ENCODE assay signal across 23 mouse cellular contexts in genomic region chr8:13609971-13610370, GRCm38 (mm10). TPM values are rescaled to one million over a fixed set of nuclear protein-coding genes. Genes with fewer than 3 reads are reported as not detected.
DNase-seq lines count a peak whose midpoint lies in the region; ATAC-seq and TF ChIP-seq lines count a peak whose summit lies in the region.
"Had no signal": no experiment of that assay in that cellular context is flagged by ENCODE, and none has a peak within 500 bp of the region (broad histone marks: within the 10 kb centered on the region; RNA-seq: fewer than 3 reads in every experiment).

No protein-coding gene starts in this region.

- no peaks in the 10 kb centered on the region for H3K27me3 ChIP-seq in cerebellum, adult 2 months (ENCODE audit: control insufficient read depth, insufficient read depth, low read length)
- H3K27me3 ChIP-seq in liver, embryonic 12.5 days (replicated peaks), result no peaks in the 10 kb centered on the region
- no peaks in the 10 kb centered on the region for H3K27me3 ChIP-seq in liver, embryonic 11.5 days (replicated peaks; ENCODE audit: control insufficient read depth, insufficient read depth, low read length)
- H3K27me3 ChIP-seq in midbrain, embryonic 16.5 days (ENCODE audit: control insufficient read depth, insufficient read depth, low read depth, low read length), result no peaks in the 10 kb centered on the region
- H3K27me3 ChIP-seq: CH12.LX; embryonic facial prominence, embryonic 12.5 days; forebrain, embryonic 12.5 days; Patski had no signal

- no peak overlapping the region for H3K9ac ChIP-seq in liver, embryonic 12.5 days
- H3K9ac ChIP-seq in liver, embryonic 11.5 days (ENCODE audit: low read depth, low read length), result no peak overlapping the region
- no peak overlapping the region for H3K9ac ChIP-seq in midbrain, embryonic 16.5 days (ENCODE audit: low read depth, low read length)
- H3K9ac ChIP-seq: embryonic facial prominence, embryonic 12.5 days; forebrain, embryonic 12.5 days had no signal

- no peak for DNase-seq in cerebellum, adult 2 months
- DNase-seq in cerebellum, adult 9-11 months, result no peak
- DNase-seq in liver, embryonic 11.5 days (ENCODE audit: low spot score), result no peak
- DNase-seq: adrenal gland, adult 8-10 months; adrenal gland, postnatal 14 days; adrenal gland, postnatal 36 days; B cell, adult 2 months; cerebellum, adult 11-12 months; cerebellum, adult 8-10 months; cerebellum, postnatal 25 days had no signal

- H3K4me3 ChIP-seq in cerebellum, adult 2 months (replicated peaks; ENCODE audit: insufficient read depth, low read depth, low read length), result no peak overlapping the region
- no peak overlapping the region for H3K4me3 ChIP-seq in liver, embryonic 12.5 days
- H3K4me3 ChIP-seq in liver, embryonic 11.5 days (ENCODE audit: low read depth, low read length), result no peak overlapping the region
- no peak overlapping the region for H3K4me3 ChIP-seq in midbrain, embryonic 16.5 days (ENCODE audit: low read depth, low read length)
- H3K4me3 ChIP-seq: embryonic facial prominence, embryonic 10.5 days; embryonic facial prominence, embryonic 12.5 days; forebrain, embryonic 12.5 days had no signal

- H3K9me3 ChIP-seq in liver, embryonic 12.5 days (replicated peaks), result no peaks in the 10 kb centered on the region
- no peaks in the 10 kb centered on the region for H3K9me3 ChIP-seq in liver, embryonic 11.5 days (ENCODE audit: control insufficient read depth, low read length)
- H3K9me3 ChIP-seq in midbrain, embryonic 16.5 days (replicated peaks; ENCODE audit: control insufficient read depth, low read length, poor library complexity, severe bottlenecking), result no peaks in the 10 kb centered on the region
- H3K9me3 ChIP-seq: embryonic facial prominence, embryonic 12.5 days; forebrain, embryonic 12.5 days; G1E had no signal

- TF ChIP-seq CTCF in cerebellum, adult 2 months (IDR thresholded peaks at IDR 0.05; ENCODE audit: borderline replicate concordance, insufficient read depth, low read depth, low read length), result no peak

- H3K36me3 ChIP-seq in liver, embryonic 12.5 days, result peaks cover 37% of the 10 kb centered on the region
- peaks cover 8% of the 10 kb centered on the region for H3K36me3 ChIP-seq in liver, embryonic 11.5 days (ENCODE audit: control insufficient read depth, insufficient read depth, low read length)
- H3K36me3 ChIP-seq in midbrain, embryonic 16.5 days (ENCODE audit: control insufficient read depth, insufficient read depth, low read length), result peaks cover 11% of the 10 kb centered on the region
- H3K36me3 ChIP-seq: G1E had no signal

- peaks cover 24% of the 10 kb centered on the region for H3K4me1 ChIP-seq in cerebellum, adult 2 months (ENCODE audit: control insufficient read depth, insufficient read depth, low read length)
- H3K4me1 ChIP-seq in liver, embryonic 12.5 days, result peaks cover 16% of the 10 kb centered on the region
- H3K4me1 ChIP-seq in liver, embryonic 11.5 days (replicated peaks; ENCODE audit: control insufficient read depth, insufficient read depth, low read length), result peaks cover 10% of the 10 kb centered on the region
- H3K4me1 ChIP-seq in midbrain, embryonic 16.5 days (ENCODE audit: control insufficient read depth, insufficient read depth, low read length), result no peaks in the 10 kb centered on the region

- peak; percentile 38; the same call in 1 of the 2 replicates for ATAC-seq in liver, embryonic 12.5 days
- no peak for ATAC-seq in liver, embryonic 11.5 days (replicated peaks; ENCODE audit: low FRiP score)
- ATAC-seq in midbrain, embryonic 16.5 days, result no peak
- ATAC-seq: activated CD4-positive, CD25-positive, alpha-beta regulatory T cell, adult 4 months; CD4-positive, CD25-positive, alpha-beta regulatory T cell, adult 4 months; forebrain, embryonic 14.5 days; forebrain, embryonic 16.5 days; Patski had no signal

- no peak for TF ChIP-seq POLR2A in cerebellum, adult 2 months (IDR thresholded peaks at IDR 0.05; ENCODE audit: borderline replicate concordance, insufficient read depth, low read length)

- 50% methylated on average over 5 of the region's 5 CpGs for whole genome bisulfite sequencing in cerebellum, adult 2 months
- WGBS in liver, embryonic 12.5 days (ENCODE audit: insufficient replicate concordance), result 48% methylated on average over 5 of the region's 5 CpGs
- WGBS in liver, embryonic 11.5 days, result 57% methylated on average over 5 of the region's 5 CpGs
- 95% methylated on average over 5 of the region's 5 CpGs for WGBS in midbrain, embryonic 16.5 days

- H3K27ac ChIP-seq in cerebellum, adult 2 months (ENCODE audit: insufficient read depth, low read length), result peak overlapping the region; percentile 17; the same call in 1 of the 2 replicates
- no peak overlapping the region for H3K27ac ChIP-seq in liver, embryonic 12.5 days
- H3K27ac ChIP-seq in liver, embryonic 11.5 days (ENCODE audit: low read depth, low read length), result no peak overlapping the region
- no peak overlapping the region for H3K27ac ChIP-seq in midbrain, embryonic 16.5 days (ENCODE audit: low read length)
- H3K27ac ChIP-seq: embryonic facial prominence, embryonic 10.5 days; embryonic facial prominence, embryonic 12.5 days; forebrain, embryonic 12.5 days had no signal

- no peak overlapping the region for H3K4me2 ChIP-seq in liver, embryonic 12.5 days
- H3K4me2 ChIP-seq in liver, embryonic 11.5 days, result no peak overlapping the region
- H3K4me2 ChIP-seq in midbrain, embryonic 16.5 days (ENCODE audit: low read length), result no peak overlapping the region
- H3K4me2 ChIP-seq: embryonic facial prominence, embryonic 12.5 days; forebrain, embryonic 12.5 days had no signal

RNA-seq across cellular contexts. Expression of gene 1700029H14Rik, which starts 47.7 kb away (rescaled TPM):
- polyA plus RNA-seq in cerebellum, adult 2 months (2012; rRNA removed), result 0.18 TPM in 1 of 2 replicates, not detected in the other
- polyA plus RNA-seq in liver, embryonic 12.5 days (2016; fragmentation: Nextera tagmentation; extraction: Ambion mirVana), result not detected in 2 replicates
- polyA plus RNA-seq in liver, embryonic 11.5 days (2014; fragmentation: Nextera tagmentation; extraction: Ambion mirVana), result not detected in 2 replicates
- polyA plus RNA-seq in midbrain, embryonic 16.5 days (2015; fragmentation: Nextera tagmentation; extraction: Ambion mirVana), result not detected in 2 replicates
- polyA plus RNA-seq: activated CD4-positive, CD25-positive, alpha-beta regulatory T cell, adult 4 months; embryonic facial prominence, embryonic 10.5 days; embryonic facial prominence, embryonic 12.5 days; embryonic facial prominence, embryonic 14.5 days; forebrain, embryonic 12.5 days; forebrain, embryonic 14.5 days; forebrain, embryonic 16.5 days; G1E; Patski had no signal
